Mouse (Mus musculus): ENCODE results near the gene Adam19. TPM values are rescaled to one million over a fixed set of nuclear protein-coding genes. Genes with fewer than 3 reads are reported as not detected.

Gene Adam19
- polyA plus RNA-seq, 1 experiment from 2014 or later = 8.8 TPM

DNA sequence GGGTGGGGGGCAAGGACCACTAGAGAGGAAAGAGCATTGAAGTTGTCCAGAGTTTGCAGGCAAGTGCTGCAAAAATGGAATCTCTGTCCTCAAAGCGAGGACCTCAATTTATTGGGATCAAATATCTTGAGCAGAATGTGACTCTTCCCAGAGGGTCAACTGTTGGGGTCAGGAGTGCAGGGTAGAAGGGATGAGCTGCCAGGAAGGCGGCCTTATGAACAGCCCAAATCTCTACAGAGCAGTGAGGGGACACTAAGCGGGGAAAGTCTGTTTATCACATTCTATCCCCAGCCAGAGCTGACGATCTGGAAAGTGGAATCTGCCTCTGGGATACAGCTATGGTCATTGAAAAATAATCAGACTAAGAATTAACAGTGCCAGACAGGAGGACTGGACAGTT is 138.4 kb downstream of the Adam19 start:
- H3K27me3 ChIP-seq (replicated peaks; ENCODE audit: control insufficient read depth, insufficient read depth, low read length) = no peaks in the 10 kb centered on the region
- no peak overlapping the region for H3K4me3 ChIP-seq (ENCODE audit: low read depth, low read length)
- no peak for ATAC-seq (replicated peaks; ENCODE audit: low FRiP score)
- no peak overlapping the region for H3K9ac ChIP-seq (ENCODE audit: low read depth, low read length)
- WGBS = 53% methylated on average over 4 of the region's 4 CpGs
- H3K27ac ChIP-seq (ENCODE audit: low read depth, low read length) = no peak overlapping the region
- DNase-seq (ENCODE audit: low spot score) = no peak
- H3K9me3 ChIP-seq (ENCODE audit: control insufficient read depth, low read length) = no peaks in the 10 kb centered on the region
- no peaks in the 10 kb centered on the region for H3K4me1 ChIP-seq (replicated peaks; ENCODE audit: control insufficient read depth, insufficient read depth, low read length)
- H3K36me3 ChIP-seq (ENCODE audit: control insufficient read depth, insufficient read depth, low read length) = no peaks in the 10 kb centered on the region
- no peak overlapping the region for H3K4me2 ChIP-seq

Small RNAs within 50 kb of the gene (microRNA-seq; reads per million reads assigned to microRNA genes)
- gene Mir7239 (ENCODE audit: borderline number of aligned reads) = not detected
- gene Mir8100 (ENCODE audit: borderline number of aligned reads) = not detected

Other genes with a start within 250 kb of the Adam19 start
- gene Clint1, start 203.9 kb upstream of the Adam19 start, polyA plus RNA-seq (2014; fragmentation: Nextera tagmentation; extraction: Ambion mirVana) = 102 and 113 TPM in 2 replicates
- gene Lsm11, start 111.1 kb upstream of the Adam19 start, polyA plus RNA-seq (2014; fragmentation: Nextera tagmentation; extraction: Ambion mirVana) = 7.3 and 8.3 TPM in 2 replicates
- gene Thg1l, start 100.5 kb upstream of the Adam19 start, polyA plus RNA-seq (2014; fragmentation: Nextera tagmentation; extraction: Ambion mirVana) = 18.2 and 19.1 TPM in 2 replicates
- 0.05 and 0.08 TPM in 2 replicates for gene Sox30, start 75.7 kb upstream of the Adam19 start, polyA plus RNA-seq (2014; fragmentation: Nextera tagmentation; extraction: Ambion mirVana)
- 5.5 and 6.6 TPM in 2 replicates for gene Gm12166, start 3.7 kb upstream of the Adam19 start, polyA plus RNA-seq (2014; fragmentation: Nextera tagmentation; extraction: Ambion mirVana)
- gene Nipal4, start 110.5 kb downstream of the Adam19 start, polyA plus RNA-seq (2014; fragmentation: Nextera tagmentation; extraction: Ambion mirVana) = 0.33 and 0.48 TPM in 2 replicates
- 0.13 TPM in 1 of 2 replicates, not detected in the other for gene Fndc9, start 179.5 kb downstream of the Adam19 start, polyA plus RNA-seq (2014; fragmentation: Nextera tagmentation; extraction: Ambion mirVana)

Measured in liver, embryonic 11.5 days (tissue).